Mouse (Mus musculus): ENCODE results near the gene Gm15023. TPM values are rescaled to one million over a fixed set of nuclear protein-coding genes. Genes with fewer than 3 reads are reported as not detected.
"Not testable (repeated sequence)": the region's sequence is repeated elsewhere in the genome, so short reads cannot be mapped to it uniquely, and the experiment has no call there.

The Gm15023 gene
- polyA plus RNA-seq (2012; rRNA removed): not detected in 2 replicates

- H3K4me1 ChIP-seq (replicated peaks; ENCODE audit: control insufficient read depth, insufficient read depth, low read length); H3K27me3 ChIP-seq (ENCODE audit: control insufficient read depth, insufficient read depth, low read length); H3K4me3 ChIP-seq (ENCODE audit: control insufficient read depth, insufficient read depth, low read length); DNase-seq; H3K27ac ChIP-seq (ENCODE audit: control insufficient read depth, insufficient read depth, low read length); H3K36me3 ChIP-seq (ENCODE audit: control insufficient read depth, insufficient read depth, low read length): not testable (repeated sequence)
- 97% methylated on average over 5 of the region's 14 CpGs for WGBS
Measured at GRCm38 (mm10) chrX:135177532-135177931, at the start of gene Gm15023. Gene Gm15023, minus strand, starts transcription at chrX:135177632.

- H3K4me3 ChIP-seq (ENCODE audit: control insufficient read depth, insufficient read depth, low read length): no peak within 1 kb of the TSS
- no peak within 1 kb of the TSS for H3K27ac ChIP-seq (ENCODE audit: control insufficient read depth, insufficient read depth, low read length)
- no peaks in the 10 kb centered on the region for H3K36me3 ChIP-seq (ENCODE audit: control insufficient read depth, insufficient read depth, low read length)
- H3K4me1 ChIP-seq (replicated peaks; ENCODE audit: control insufficient read depth, insufficient read depth, low read length): no peaks in the 10 kb centered on the region
- H3K27me3 ChIP-seq (ENCODE audit: control insufficient read depth, insufficient read depth, low read length): no peaks in the 10 kb centered on the region
- TF ChIP-seq POLR2A (IDR thresholded peaks at IDR 0.05; ENCODE audit: control insufficient read depth, extremely low read depth, insufficient read depth, low read length, poor library complexity) (no peak), CTCF (IDR thresholded peaks at IDR 0.05; ENCODE audit: borderline replicate concordance, control insufficient read depth, extremely low read depth, insufficient read depth, low read length, poor library complexity) (no peak)
- DNase-seq: no peak
- 26% methylated on average over 11 of the region's 13 CpGs for WGBS
Measured at GRCm38 (mm10) chrX:135210436-135211221, 33.2 kb upstream of the Gm15023 start, which contains the start of gene Tceal6. Gene Tceal6, minus strand, starts transcription at chrX:135210687.

DNA sequence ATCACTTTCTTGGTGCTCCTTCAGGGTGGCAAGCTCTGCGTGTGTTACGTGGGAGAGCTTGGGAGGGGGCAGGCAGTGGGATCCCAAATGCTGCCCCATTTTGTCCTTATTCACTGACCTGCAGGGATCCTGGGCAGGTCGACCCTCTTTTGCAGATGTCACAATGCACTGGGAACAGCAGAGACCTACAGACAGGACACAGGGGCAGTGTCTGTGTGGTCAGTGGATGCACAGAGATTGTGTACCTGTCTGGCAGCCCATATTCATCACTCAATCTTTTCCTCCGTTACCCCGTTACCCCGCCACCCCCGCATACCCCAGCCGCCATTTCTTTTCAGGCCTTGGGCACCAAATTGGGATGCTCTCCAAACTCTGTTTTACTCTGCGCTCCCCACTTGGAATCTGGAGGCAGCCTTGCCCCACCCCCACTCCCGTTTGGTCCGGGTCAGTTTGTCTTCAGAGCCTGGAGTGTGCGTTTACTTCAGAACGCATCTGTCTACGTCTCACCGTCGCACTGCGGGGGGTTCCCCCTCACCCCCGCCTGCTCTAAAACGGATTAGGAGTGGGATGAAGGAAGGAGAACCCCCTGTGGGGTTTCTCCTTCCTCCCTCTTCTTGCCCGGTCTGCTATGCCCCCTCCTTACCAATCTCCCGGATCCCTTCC, 32.5 kb upstream of the Gm15023 start:
- 14% methylated on average over 21 of the region's 21 CpGs for WGBS
- not testable (repeated sequence) for H3K27ac ChIP-seq (ENCODE audit: control insufficient read depth, insufficient read depth, low read length); H3K4me1 ChIP-seq (replicated peaks; ENCODE audit: control insufficient read depth, insufficient read depth, low read length); H3K4me3 ChIP-seq (ENCODE audit: control insufficient read depth, insufficient read depth, low read length); H3K27me3 ChIP-seq (ENCODE audit: control insufficient read depth, insufficient read depth, low read length); H3K36me3 ChIP-seq (ENCODE audit: control insufficient read depth, insufficient read depth, low read length); DNase-seq

DNA sequence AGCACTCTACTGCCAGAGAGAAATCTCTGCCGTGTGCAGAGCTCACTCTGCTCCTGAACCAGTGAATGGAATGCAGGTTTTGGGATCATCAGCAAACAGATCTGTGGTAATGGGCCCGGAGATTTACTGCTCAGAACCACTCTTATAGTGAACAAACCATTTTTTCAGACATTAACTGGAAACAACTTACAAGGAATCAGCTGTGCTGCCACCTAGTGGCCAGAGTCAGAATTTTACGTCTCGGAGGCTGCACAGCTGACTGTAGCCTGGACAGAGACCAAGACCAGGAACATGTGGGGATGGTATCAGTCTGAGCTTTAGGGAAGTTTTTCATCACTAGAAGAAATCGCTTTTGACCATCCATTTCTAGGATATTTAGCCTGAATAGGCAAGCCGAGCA, 12.5 kb upstream of the Gm15023 start:
- WGBS: no CpG with 5 or more reads among the region's 6 CpGs
- H3K4me1 ChIP-seq (replicated peaks; ENCODE audit: control insufficient read depth, insufficient read depth, low read length); DNase-seq; H3K27ac ChIP-seq (ENCODE audit: control insufficient read depth, insufficient read depth, low read length); H3K36me3 ChIP-seq (ENCODE audit: control insufficient read depth, insufficient read depth, low read length); H3K27me3 ChIP-seq (ENCODE audit: control insufficient read depth, insufficient read depth, low read length); H3K4me3 ChIP-seq (ENCODE audit: control insufficient read depth, insufficient read depth, low read length): not testable (repeated sequence)

DNA sequence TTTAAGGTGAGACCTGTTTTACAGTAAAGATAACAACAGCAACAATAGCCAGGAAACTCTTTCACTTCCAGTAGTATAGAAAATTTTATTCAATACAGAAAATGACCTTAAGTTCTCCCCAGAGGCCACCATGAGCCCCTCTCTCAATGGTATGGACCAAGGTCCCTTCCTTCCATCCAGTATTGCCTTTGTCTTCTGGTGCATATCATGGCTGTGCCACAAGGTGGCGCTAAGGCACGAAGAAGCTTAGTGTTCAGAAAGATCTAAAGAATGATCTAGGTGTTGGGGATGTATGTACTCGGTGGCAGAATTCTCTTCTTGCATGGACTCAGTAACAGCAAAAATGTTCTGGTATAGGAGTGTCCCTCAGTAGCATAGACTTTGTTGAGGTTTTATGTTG, 11.2 kb upstream of the Gm15023 start:
- not testable (repeated sequence) for H3K4me1 ChIP-seq (replicated peaks; ENCODE audit: control insufficient read depth, insufficient read depth, low read length); DNase-seq; H3K36me3 ChIP-seq (ENCODE audit: control insufficient read depth, insufficient read depth, low read length); H3K27me3 ChIP-seq (ENCODE audit: control insufficient read depth, insufficient read depth, low read length); H3K27ac ChIP-seq (ENCODE audit: control insufficient read depth, insufficient read depth, low read length); H3K4me3 ChIP-seq (ENCODE audit: control insufficient read depth, insufficient read depth, low read length)
- WGBS: no CpG with 5 or more reads among the region's 3 CpGs

Other genes starting within 250 kb of the Gm15023 start
- gene Nxf2, start 212.9 kb downstream of the Gm15023 start, polyA plus RNA-seq (2012; rRNA removed): 0.11 TPM in 1 of 2 replicates, not detected in the other
- 0.47 and 0.77 TPM in 2 replicates for gene Zmat1, start 168.4 kb downstream of the Gm15023 start, polyA plus RNA-seq (2012; rRNA removed)
- gene Tceal6, start 33.1 kb upstream of the Gm15023 start, polyA plus RNA-seq (2012; rRNA removed): not detected in 2 replicates
- gene Pramel3, start 124.7 kb upstream of the Gm15023 start, polyA plus RNA-seq (2012; rRNA removed): not detected in 2 replicates
- gene Gm5128, start 195.7 kb upstream of the Gm15023 start, polyA plus RNA-seq (2012; rRNA removed): not detected in 2 replicates

All from thymus, adult 2 months (tissue).